Mouse (Mus musculus): ENCODE data around the gene Rnd3. TPM values are rescaled to one million over a fixed set of nuclear protein-coding genes. Genes with fewer than 3 reads are reported as not detected.

The Rnd3 gene
- total RNA-seq (2021), result 10 to 100 TPM; 16.3 to 16.5 TPM

DNA sequence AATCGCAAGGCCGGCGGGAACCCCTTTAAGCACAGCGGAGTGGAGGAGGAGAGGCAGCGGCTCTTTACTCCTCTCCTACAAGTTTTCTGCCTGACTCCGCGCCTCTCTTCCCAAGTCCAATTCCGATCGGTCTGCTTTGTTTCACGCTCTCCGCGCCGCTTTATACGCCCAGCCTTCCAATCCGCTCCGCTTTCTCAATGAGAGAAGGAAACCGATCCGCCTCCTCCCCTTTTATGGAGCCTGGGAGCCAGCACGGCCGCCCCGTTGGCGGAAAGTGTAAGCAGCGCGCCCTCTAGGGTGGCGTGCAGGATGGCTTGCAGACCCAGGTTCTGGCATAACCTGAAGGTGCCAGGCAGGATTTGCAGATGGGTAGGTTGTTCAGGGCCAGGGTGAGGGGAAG, at the start of gene Rnd3:
Gene Rnd3, minus strand, starts transcription at position 137 of the 400 bp plus-strand sequence.
- intact Hi-C loops (cut with DNase I), result loop anchor here (2.0 to 10.0 kb wide), 3 partner anchors 180 to 842 kb away; no protein-coding TSS in a partner anchor
- DNase-seq (ENCODE audit: low spot score in 2 of 2), result peak; percentile 91

DNA sequence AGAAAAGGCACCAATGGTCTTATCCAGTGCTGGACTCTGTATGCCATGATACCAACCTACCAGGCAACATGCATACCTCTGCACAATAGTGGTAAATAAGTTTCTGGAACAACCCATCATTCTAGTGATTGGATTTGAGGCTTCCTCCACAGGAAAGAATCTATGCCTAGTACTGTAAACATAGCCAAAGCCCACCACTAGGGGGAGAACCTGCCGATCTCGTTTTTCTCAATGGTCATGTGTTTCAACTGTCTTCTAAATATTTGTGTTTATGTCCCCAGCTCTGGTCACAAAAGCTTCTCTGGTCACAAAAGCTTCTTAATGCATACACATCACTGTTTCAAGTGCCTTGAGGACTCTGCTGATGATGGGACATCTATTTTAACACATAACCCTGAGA, 43.4 kb upstream of the Rnd3 start:
- DNase-seq (ENCODE audit: low spot score in 2 of 2), result no peak
- intact Hi-C loops (cut with DNase I), result no loop called here

DNA sequence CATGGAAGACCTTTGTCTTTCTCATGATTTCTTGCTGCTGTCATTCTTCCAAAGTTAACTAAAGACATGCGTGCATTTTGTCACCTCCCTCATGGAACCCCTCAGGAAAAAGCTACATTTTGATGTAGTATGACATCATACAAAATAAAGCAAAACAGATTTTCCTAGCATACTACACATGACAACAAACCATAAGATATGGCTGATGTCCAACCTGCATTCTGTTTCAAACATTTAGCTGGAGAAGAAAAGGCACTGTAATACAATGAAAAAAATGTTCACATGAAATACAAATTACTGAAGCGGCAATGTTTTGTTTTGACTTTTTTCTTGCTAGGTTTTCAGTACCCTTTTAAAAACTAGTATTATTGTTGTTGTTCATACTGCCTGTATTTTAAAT, 36.9 kb upstream of the Rnd3 start:
- no peak for DNase-seq (ENCODE audit: low spot score in 2 of 2)
- intact Hi-C loops (cut with DNase I), result no loop called here

DNA sequence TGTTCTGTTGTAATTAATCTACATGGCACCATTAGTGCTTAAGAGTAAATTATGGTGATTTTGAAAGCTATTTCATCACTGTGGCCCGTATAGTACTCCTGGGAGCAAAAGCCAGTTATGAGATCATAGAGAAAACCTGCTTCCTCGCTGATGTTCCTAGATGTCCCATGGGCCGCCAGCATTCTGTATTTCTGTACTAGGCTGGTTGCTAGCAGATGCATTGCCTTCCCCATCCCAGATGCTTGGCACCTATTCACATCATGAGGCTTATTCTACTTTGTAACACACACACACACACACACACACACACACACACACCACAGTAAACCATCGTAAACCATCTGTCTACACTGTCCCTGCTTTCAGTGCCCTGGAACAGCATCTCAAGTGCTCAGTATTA, 34.1 kb upstream of the Rnd3 start:
- intact Hi-C loops (cut with DNase I), result no loop called here
- DNase-seq (ENCODE audit: low spot score in 2 of 2), result no peak

DNA sequence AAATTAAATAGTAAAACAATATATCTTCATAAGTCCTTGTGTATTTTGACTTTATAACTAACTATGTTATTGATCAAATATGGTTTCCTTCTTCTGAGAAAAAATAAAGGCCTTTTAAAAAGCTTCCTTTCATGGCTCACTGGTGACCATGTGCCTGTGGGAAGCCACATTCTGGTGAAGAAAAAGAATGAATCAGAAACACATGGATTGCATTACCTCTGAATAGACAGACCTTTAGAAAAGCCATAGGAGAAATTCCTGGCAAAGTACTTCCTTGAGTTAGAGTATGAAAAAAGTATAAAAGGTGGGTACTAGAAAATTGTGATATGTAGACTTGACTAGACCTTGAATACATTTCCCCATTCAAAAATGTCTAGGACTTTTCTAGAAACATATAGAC, 32.5 kb upstream of the Rnd3 start:
- DNase-seq (ENCODE audit: low spot score in 2 of 2), result no peak
- intact Hi-C loops (cut with DNase I), result no loop called here

DNA sequence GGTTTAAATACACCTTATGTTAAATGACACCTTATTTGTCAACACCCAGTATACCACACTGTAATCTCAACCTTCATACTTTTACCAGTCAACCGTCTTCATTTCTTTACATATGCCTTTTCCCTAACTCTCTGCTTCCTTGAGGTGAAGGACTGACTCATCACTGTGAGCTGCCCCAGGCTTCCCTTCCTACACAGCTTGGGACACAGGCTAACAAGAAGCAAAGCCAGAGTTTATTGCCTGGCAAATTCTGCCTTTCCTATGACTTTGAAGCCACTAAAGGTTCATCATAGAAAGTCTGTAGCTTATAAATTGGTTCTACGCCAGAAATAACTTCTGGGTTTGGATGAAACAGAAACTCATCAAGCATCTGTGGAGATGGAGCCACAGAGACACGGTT, 30.2 kb upstream of the Rnd3 start:
- intact Hi-C loops (cut with DNase I), result no loop called here

DNA sequence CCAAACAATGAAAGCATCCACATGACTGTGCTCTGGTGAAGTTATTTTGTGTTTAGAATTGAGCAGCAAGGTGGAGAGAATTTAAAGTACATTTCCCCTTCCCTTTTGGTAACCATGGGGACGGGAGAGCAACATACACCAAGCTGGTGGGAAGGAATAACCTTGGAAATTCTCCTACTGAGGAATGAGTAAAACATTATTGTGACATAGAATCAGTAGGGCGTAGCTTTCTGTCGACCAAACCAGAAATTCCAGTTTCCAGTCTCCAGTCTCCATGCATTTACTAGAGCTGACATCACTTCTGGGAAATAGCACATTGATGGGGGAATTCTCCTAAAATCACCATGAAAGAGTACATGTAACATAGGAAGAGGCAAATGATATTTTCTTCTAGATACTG, 28.7 kb upstream of the Rnd3 start:
- no peak for DNase-seq (ENCODE audit: low spot score in 2 of 2)
- intact Hi-C loops (cut with DNase I), result no loop called here

More for the DNA sequence above, 30.2 kb upstream of the Rnd3 start:
- DNase-seq (ENCODE audit: low spot score in 2 of 2), result no peak

DNA sequence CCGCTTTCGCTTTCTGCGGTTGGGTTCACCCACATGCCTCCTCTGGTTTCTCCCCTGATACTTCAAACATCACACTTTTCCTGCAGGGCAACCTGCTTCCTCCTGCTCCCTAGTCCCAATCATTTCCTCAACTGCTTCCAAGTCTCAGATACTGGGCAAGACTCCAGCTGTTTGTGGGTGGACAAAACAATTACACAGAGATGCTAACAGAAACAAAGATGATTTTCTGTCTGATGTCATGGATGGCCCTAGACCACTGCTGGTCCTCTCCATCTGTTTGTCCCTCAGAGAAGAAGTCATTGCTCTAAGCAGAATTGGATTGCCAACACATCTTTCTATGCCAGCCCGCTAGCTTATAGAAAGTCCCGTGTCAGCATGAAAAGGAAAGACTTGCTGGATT, 26.4 kb upstream of the Rnd3 start:
- intact Hi-C loops (cut with DNase I), result no loop called here
- DNase-seq (ENCODE audit: low spot score in 2 of 2), result no peak

DNA sequence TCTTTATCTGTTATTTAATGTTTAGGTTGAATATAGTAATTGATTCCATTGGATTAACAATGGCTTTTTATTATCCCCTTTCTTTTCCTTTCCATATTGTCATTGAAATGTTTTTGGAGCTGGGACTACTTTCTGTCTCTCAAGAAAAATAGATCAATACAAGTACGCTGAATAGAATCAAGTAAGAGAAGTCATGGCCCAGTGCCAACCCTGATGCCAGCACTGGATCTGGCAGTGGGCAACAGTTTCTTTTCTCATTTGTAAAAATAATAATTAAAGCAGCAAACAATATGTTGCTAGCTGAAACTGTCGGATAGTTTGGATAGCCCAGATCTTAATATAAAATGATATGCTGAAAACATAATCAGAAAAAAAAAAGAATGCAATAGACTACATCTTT, 12.2 kb upstream of the Rnd3 start:
- DNase-seq (ENCODE audit: low spot score in 2 of 2), result no peak
- intact Hi-C loops (cut with DNase I), result no loop called here

DNA sequence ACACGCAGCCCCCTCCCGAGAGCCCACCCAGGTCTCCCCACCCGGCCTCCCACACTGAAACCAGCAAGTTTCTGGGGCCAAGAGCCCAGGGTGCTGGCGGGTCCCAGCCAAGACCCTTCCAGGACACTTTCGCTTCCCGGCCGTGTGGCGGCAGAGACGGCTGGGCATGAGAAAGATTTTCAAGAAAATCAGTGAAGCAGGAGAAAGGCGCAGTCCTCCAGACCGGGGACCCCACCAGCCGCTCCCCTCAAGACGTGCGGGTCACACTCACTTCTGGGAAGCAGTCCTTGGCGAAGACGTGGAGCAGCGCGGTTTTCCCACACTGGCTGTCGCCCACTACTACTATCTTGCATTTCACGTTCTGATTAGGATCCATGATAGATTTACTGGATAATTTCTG, 457 bp downstream of the Rnd3 start:
- intact Hi-C loops (cut with DNase I), result loop anchor here (2.0 to 10.0 kb wide), 3 partner anchors 180 to 842 kb away; no protein-coding TSS in a partner anchor

DNA sequence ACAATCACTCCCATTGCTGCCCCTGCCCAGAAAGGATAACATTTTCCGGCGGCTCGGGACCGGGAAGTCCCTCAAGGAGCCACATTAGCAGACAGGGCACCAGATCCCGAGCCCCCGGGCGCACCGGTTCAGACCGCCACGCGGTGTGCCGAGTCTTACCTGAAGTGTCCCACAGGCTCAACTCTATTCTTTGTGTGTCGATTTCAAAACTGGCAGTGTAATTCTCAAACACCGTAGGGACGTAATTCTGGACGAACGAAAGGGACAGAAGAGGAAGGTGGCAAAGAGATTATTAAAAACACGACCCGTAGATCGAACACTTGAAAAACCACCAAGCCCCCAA, 875 bp downstream of the Rnd3 start:
- no peak for DNase-seq (ENCODE audit: low spot score in 2 of 2)
- intact Hi-C loops (cut with DNase I), result loop anchor here (2.0 to 10.0 kb wide), 3 partner anchors 179 to 841 kb away; no protein-coding TSS in a partner anchor

More for the DNA sequence above, 457 bp downstream of the Rnd3 start:
- DNase-seq (ENCODE audit: low spot score in 2 of 2), result peak; percentile 45 to 46

DNA sequence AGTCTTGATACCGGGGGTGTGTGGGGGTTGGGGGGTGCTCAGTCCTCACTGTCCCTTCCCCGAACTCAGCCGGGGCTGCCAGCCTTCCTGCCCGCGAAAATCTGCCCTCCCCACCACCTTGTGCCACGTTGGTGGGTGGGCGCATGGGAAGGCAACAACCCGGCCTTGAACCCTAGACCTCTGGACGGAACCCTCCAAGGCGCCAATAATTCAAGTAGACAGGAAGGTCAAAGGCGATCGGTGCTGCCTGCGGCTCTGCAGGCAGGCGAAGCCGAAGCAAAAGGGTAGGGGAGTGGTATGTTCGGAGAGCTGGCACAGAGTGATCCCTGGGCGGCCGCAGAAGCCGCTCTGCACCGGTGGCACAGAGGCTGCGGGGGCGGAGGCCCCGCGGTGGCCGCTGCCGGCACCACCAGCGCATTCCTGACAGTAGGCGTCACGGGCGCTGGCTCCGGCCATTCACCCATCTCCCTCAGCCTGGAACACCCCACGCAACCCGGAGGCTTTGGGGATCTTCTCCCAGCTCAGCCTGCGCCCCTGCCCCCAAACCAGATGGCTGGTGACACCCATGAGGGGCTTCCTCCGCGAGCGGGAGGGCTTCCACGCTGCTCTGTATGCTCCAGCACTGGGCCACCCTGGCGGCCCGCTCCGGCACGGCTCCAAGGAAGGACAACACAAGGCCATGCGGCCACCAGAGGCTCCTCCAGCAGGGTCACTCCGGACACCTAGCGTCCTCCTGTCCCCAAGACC, 1.4 kb downstream of the Rnd3 start:
- intact Hi-C loops (cut with DNase I), result loop anchor here (2.0 to 10.0 kb wide), 3 partner anchors 179 to 841 kb away; no protein-coding TSS in a partner anchor
- peak; percentile 76 to 79 for DNase-seq (ENCODE audit: low spot score in 2 of 2)

DNA sequence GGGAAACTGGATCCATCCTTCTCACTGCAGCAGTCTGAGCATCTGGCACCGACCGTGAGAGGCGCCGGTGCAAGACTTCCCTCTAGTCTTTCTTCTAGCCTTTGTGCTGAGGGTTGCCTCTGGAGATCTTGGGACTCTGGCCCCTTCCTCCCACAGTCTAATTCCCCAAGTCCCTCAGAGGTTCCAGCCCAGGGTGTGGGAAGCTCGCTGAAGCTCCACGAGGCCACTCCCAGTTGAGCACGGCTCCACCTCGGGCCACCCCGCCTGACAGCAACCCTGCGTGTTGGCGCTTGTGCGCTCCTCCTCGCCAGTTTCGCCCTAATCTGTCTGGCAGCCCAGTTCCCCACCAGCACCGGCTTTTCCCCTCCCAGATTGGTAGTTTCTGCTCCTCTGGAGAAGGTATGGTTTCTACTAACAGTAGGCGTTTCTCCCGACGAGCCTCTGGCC, 2.0 kb downstream of the Rnd3 start:
- peak; percentile 80 to 85 for DNase-seq (ENCODE audit: low spot score in 2 of 2)
- intact Hi-C loops (cut with DNase I), result loop anchor here (10.0 kb wide), 1 partner anchor 768 kb away; no protein-coding TSS in a partner anchor

DNA sequence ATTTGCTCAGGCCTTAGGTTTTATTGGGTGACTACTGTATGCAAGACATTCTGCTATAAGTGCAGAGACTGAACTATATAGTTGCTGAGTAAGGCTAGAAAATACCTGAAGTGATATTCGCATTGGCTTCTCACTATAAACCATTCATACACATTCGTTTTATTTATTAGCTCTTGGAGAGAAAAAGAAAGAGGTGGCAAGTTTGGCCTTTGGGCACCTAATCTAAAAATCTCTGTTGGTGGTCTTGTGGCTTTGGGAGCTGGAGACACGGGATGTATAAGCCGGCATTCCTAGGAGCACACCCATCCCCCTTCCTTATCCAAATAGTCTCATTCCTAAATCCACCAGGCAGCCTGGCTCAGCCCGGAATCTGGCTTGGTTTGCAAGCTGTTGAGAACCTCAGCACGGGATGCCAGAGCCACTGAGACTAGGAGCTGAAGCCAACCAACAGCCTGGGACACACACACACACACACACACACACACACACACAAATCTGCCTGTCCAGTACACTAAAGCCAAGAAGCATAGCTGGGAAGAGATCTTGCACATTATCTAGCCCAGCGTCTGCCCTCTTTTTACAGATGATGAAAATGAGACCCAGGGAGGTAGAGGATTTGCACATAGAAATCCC, 3.0 kb downstream of the Rnd3 start:
- intact Hi-C loops (cut with DNase I), result loop anchor here (10.0 kb wide), 1 partner anchor 769 kb away; no protein-coding TSS in a partner anchor
- DNase-seq (ENCODE audit: low spot score in 2 of 2), result peak; percentile 45 to 46

DNA sequence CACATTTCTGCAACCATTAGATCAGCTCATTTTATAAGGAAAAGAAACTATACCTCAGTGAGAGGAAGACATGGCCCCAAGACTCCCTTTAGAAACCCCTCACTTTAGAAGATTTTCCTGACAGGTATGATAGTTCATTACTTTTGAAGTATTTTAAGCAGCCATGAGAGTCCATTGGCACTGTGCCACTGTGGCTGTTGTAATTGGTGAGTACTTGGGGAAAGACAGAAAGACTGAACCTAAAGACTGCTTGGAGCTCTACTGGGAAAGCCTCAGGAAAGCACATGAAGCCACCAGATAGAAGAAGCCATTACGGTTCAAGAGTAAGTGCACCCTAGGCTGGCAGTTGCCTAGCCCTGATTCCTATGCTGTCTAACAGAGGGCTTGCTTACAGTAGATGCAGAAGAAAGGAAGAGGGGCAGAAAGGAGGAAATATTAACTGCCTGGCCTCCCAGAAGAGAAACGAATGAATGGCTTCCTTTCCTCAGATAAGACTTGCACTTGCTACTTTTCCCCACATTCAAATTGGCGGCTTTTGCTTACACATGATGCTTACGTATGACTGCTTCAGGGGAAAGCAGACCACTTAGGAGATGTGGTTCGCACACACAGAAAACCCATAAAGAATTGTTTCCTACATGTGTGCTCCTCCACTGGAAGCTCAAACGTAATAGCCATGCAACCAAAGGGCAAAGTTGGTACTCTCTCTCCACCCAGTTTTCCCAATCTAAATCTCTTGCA, 4.4 kb downstream of the Rnd3 start:
- DNase-seq (ENCODE audit: low spot score in 2 of 2), result no peak
- intact Hi-C loops (cut with DNase I), result loop anchor here (10.0 kb wide), 1 partner anchor 770 kb away; no protein-coding TSS in a partner anchor

DNA sequence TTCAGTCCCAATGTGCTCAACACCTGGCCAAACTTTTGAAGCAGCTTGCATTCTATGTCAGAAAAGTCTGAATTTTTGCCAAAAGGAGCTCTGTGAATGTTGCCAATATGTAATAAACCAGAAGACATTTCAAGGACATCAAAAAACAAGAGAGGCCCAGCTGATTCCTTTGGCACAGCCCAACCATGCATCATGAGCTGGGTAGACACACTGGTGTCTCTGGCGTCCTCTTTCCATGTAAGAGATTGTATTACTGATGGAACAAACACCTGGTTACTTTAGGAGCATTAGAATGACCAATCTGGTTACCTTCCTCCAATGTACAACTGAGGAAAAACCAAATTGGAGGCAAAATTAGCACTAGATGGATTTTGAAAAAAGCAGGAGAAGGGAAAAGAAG, 6.5 kb downstream of the Rnd3 start:
- DNase-seq (ENCODE audit: low spot score in 2 of 2), result no peak

DNA sequence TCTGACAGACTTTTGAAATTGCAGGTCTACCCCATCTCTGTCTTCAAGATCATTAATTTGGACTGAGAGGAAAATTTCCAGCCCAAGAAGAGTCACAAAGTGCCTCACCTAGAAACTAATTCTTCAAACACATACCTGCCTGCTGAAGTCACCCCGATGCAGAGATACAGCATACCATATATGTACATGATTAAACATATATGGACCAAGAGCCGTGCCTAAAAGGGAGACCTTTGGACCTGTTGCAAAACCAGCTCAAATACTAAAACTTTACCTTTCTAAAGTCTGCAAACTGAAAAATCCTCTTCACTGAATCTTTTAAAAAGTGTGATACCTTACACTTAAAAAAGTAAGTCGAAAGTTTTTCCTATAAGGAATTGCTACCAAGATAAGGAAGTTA, 7.6 kb downstream of the Rnd3 start:
- intact Hi-C loops (cut with DNase I), result loop anchor here (10.0 kb wide), 1 partner anchor 773 kb away; no protein-coding TSS in a partner anchor
- DNase-seq (ENCODE audit: low spot score in 2 of 2), result no peak

More for the DNA sequence above, 6.5 kb downstream of the Rnd3 start:
- intact Hi-C loops (cut with DNase I), result loop anchor here (10.0 kb wide), 1 partner anchor 772 kb away; no protein-coding TSS in a partner anchor

DNA sequence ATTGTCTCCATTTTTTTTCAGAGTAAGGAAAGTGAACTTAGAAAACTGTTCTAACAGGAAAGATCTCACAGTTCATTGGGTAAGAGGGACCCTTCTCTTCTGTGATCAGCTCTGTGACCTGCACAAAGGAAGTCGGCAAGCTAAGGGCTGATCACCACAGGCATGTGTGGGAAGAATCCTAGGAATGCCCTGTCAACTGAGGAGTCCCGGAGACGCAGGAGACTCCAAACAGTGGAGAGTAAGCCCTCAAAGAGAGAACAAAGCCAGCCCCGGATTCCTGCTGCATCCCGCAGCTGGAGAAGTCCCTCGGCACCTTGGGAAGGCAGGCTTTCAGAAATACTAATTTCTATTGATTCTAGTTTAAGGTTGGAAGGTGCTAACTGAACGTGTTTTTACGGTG, 8.4 kb downstream of the Rnd3 start:
- intact Hi-C loops (cut with DNase I), result loop anchor here (10.0 kb wide), 1 partner anchor 774 kb away; no protein-coding TSS in a partner anchor
- DNase-seq (ENCODE audit: low spot score in 2 of 2), result no peak

DNA sequence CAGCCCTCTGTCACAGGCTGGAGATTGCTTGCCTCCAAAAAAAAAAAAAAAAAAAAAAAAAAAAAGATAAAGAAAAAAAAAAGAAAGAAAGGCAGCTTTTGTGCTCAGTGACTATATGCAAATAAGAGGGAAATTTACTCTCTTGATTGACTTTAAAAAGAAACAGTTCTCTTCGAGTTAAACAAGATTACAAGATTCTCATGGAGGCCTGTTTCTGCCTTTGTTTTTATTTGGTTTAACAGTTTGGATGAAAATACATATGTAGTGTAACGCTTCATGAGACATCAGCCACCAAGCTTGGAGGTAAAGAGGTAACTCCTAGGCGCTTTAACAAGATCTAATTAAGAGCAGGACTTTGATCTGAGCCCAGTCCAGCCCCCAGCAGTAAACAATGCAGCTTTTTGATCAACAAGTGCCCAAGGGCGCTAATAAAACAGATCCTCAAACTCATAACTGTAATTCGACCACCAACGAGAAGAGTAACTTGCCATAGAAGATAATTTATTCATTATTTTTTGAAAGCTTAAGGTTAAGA, 8.9 kb downstream of the Rnd3 start:
- intact Hi-C loops (cut with DNase I), result loop anchor here (10.0 kb wide), 1 partner anchor 775 kb away; no protein-coding TSS in a partner anchor
- no peak for DNase-seq (ENCODE audit: low spot score in 2 of 2)

All from left cerebral cortex, postnatal 36 days (tissue).